Mouse (Mus musculus) c-Kit-positive CD71-positive TER-119-positive erythroid progenitor cells, embryonic 14.5 days (primary cell): ENCODE measurements at regions not wholly inside any gene's neighbourhood (a gene's known extent, or its start where the extent isn't known, plus 50 kb on each side); places are given as distances from the start of the nearest gene placed in this dataset.

ENCODE experiments used
- DNase-seq: peaks from one replicate; pipeline ENCODE4 v3.0.0-alpha.2; 2013; ENCODE audit warnings: low spot score

GRCm38 (mm10) chr5:45270679-45271078 is 179.4 kb downstream of the Qdpr start:
- DNase-seq: no peak

- DNase-seq: no peak
Measured at GRCm38 (mm10) chr5:45269391-45269790, 180.6 kb downstream of the Qdpr start.

DNA sequence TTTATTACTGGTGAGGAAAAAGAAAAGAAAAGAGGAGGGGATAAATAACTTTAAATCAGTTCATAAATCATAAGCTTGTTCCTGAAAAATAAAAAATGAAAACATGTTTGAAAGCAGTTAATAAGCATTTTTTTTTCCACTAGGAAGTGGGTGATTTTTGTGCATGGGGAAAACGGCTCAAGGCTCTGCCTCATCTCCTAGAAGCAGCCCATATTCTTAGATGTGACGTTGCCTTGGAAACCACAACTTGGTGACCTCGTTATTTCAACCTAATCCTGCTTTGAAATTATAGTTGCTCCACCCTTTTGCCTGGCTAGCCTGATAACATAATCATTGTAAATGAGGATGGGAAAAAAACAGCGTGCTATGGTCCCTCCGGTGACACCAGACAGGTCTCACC is 183.1 kb downstream of the Qdpr start:
- DNase-seq: no peak

DNA sequence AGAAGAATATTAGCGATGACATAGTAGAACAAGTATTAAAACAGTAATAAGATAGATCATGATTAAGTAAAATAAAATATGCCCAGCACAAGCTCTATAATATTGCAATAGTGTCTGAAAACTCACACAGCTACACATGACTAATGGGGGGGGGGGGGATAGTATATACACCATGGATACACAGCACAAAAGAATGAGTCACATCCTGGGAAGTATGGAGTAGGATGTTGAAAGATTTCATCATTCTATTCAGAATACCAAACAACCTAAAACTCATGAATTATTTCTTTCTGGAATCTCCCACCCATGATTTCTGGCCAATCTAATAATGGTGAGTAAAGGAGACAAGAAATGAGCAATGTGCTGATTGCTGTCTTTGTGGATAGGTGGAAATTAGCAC is 191.6 kb downstream of the Qdpr start:
- DNase-seq: no peak

DNA sequence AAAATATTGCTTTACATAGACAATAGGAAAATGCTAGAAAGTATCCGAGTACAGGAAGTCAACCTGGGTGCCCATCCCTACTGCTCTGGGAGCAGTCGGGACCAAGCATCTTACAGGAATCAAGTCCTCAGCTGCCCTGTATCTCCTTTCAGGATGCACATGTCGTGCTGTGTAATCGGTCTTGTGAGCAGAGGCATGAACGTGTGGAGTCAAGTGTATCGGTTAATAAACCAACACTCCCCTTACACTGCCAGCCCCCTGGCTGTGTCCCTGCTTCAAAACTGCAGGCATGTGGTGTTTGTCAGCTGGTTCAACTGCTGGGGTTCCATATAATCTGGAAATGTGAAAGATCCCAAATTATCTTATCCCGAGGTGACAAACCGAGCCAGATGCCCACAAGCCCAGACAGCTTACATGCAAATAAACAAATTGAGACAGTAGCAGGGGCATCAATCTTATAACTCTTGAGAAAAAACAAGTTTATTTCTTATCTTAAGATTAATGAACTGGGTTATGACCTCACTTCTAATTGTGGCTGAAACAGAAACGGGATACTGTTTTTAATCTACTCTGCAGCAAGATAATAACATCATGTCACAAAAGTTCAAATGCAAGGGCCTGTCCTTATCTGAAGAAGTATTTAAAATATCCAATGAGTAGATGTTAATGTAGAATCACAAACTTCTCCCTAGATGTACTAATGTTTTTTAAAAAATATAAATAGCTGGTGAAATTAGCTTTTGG is 193.6 kb downstream of the Qdpr start:
- no peak for DNase-seq

DNA sequence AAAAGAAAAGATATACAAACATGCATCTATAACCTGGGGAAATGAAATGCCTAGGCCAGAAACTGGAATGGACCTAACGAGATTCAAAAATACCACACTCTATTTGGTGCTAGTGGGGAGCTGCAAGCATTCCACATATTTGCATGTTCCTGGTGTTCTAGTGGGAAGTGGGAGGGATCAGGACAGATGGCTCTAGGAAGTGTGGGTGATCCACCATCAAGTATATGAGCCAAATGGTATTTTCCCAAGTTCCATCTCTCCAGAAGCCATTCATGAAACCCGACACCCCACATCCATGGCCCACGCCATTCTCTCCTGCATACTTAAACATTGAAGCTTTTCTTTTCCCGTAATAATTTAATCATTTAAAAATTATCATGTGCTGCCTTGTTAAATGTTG is 218.2 kb downstream of the Qdpr start:
- DNase-seq: no peak

- DNase-seq: no peak
Measured at GRCm38 (mm10) chr5:45230097-45230496, 219.9 kb downstream of the Qdpr start.

GRCm38 (mm10) chr5:45229477-45229876 is 220.6 kb downstream of the Qdpr start:
- no peak for DNase-seq

- no peak for DNase-seq
Measured at GRCm38 (mm10) chr5:45228226-45228927, 221.7 kb downstream of the Qdpr start.

DNA sequence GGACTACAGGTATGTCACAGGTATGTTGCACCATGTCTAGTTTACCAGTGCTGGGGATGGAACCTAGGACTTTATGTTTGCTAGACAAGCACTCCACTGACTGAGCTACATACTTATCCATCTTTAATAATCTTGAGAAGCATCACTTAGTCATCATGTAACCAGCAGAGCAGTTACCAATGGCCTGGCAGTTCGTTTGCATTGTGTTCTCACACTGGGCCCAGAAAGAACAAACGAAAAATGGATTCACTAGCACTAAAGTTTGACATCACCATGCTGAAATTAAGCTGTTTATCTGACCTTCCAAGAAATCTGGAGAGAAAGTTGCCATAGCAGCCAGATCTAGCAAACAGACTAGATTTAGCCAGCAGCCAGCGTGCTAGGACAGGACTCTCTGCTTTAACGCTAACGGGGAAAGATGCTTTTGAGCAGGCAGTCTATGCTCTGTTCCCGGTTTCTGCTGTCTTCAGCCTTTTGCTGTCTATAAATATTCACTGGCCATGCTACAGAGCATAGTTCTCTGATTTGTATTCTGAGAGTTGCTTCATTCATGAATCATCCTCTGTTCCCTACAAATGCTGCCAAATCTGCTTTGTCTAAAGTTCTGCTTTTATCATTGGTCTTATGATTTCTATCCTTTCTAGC is 229.6 kb downstream of the Qdpr start:
- DNase-seq: no peak

GRCm38 (mm10) chr5:45219558-45219957 is 230.5 kb downstream of the Qdpr start:
- DNase-seq: no peak

DNA sequence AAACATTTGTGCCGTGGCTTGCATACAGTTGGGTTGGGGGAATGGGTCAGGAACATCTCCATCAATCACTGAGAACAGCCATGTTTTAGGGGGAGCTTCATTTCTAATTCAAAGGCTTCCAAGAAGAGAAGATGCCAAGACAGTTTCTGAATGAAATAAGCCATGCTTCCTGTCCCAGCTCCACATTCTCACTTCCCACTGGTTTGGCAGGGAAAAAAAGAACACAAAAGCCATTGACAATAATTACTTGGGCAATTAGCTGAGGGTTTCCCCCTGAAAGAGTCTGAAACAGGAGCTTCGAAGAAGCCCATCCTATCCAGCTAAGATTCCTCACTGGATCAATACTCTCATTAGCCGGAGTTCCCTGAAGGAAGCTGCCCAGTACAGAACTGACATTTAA is 230.9 kb downstream of the Qdpr start:
- DNase-seq: no peak

DNA sequence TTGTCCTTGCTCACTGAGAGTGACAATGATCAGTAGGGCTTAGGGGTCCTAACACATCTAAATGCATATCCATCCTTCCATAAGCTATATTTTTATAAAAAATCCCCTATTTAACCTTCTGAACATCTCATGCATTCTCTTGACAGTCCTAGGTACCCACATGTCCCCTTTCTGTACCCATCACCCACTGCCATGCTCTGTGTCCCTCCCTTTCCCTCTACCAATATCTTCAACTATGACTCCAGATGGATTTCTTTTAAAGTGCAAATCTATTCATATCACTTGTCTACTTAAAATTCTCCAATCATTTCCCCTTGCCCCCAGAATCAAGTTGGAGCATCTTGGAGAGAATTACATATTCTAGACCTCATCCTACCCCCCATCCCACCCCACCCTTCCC is 235.6 kb downstream of the Qdpr start:
- no peak for DNase-seq

DNA sequence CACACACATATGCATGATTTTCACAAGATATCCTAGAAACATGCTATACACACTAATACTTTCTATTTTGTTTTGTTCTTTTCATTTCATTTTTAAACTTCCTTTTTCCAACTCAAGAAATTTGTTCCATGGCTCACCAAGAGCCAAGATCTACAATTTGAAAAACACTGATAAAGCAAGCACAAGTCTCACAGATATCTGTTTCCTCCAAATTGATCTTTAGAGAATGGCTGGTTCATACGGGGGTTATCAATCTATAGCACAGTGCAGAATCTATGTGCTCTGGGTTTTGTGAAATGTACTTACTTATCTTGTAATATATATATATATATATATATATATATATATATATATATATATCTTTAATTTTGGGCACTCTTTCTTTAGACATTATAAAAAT is 251.6 kb downstream of the Qdpr start:
- DNase-seq: no peak

DNA sequence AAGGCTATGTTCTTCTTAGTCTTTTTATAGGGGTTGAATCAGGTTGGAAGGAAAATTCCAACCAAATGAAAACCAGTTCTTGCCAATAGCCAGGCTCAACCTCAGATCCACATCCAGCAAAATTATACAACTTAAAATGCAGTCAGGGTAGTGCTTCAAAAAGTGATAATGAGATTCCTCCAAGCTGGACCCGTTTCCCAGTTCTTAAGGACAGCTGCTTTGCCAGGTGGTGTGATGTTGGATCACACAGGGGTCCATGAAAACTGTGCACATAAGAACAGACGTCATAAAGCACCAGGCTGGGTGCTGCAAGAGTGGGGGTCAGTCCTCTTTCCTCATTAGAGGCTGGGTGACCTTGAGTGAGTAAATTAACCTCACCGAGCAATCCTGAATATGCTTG is 253.9 kb downstream of the Qdpr start:
- no peak for DNase-seq

DNA sequence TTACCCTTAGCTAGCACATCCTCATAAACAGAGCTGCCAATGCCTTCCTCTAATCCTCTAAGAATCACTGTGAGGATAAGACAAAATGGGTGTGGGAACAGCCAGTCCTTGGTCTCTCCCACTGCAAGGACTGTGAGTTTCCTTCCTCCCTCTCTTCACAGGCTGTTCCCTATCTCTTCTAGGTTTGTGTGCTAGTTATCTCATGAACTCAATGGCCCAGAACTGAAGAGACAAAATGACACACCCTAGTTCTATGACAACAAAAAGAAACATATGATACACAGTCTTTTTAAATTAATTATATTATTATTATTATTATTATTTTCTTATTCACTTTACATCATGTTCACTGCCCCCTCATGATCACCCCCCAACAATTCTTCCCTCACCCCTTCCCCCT is 257.7 kb downstream of the Qdpr start:
- DNase-seq: no peak

GRCm38 (mm10) chr5:45173035-45173755 is 276.8 kb downstream of the Qdpr start:
- DNase-seq: no peak

DNA sequence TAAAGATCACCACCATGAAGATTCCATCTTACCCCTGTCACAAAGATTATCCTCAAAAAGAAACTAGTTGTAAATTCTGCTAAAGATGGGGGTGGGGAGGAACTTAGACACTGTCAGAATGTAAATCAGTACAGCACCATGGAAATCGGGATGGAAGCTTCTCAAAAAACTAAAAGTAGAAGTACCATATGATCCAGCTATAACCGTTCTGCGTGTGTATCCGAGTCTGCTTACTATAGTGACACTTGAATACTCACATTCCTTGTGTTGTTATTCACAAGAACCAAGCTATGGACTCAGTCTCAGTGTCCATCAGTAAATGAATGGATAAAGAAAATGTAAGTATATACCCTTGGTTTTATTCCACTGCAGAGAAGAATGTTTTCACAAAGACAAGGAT is 290.8 kb downstream of the Qdpr start:
- no peak for DNase-seq

DNA sequence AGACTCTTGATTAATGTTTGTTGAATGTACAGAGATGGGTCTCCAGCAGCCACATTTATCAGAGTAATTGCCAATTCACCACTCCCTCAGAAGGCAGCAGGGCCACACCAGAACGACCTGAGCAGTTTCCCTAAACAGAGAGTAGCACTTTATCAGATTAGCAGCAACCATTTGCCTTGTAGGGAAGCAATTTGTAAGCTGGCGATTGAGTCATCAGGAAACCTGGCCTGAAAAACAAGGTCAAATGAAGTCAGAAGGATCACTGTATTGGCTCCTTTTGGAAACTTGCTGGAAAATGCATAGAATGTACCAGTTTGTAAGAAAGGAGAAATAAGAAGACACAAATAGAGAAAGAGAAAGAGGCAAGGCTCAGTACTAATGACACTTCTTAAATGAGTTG is 295.1 kb downstream of the Qdpr start:
- no peak for DNase-seq

DNA sequence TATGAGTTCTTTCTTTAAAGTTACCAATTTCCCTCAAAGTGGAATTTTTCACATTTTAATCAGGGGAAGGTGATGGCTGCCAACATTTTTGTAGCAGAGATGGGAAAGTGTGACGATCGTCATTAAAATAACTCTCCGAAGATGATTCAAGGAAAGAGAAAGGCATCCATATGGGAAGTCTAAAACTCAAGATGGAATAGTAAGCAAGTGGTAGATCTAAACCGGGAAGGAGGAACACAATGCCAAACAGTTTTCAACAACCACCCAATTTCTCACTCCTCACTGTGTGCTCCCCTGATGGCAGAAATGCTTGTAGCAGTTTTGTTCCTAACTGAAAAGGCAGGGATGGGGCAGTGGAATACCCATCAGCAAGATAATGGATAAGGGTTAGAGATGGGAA is 305.9 kb downstream of the Qdpr start:
- no peak for DNase-seq

DNA sequence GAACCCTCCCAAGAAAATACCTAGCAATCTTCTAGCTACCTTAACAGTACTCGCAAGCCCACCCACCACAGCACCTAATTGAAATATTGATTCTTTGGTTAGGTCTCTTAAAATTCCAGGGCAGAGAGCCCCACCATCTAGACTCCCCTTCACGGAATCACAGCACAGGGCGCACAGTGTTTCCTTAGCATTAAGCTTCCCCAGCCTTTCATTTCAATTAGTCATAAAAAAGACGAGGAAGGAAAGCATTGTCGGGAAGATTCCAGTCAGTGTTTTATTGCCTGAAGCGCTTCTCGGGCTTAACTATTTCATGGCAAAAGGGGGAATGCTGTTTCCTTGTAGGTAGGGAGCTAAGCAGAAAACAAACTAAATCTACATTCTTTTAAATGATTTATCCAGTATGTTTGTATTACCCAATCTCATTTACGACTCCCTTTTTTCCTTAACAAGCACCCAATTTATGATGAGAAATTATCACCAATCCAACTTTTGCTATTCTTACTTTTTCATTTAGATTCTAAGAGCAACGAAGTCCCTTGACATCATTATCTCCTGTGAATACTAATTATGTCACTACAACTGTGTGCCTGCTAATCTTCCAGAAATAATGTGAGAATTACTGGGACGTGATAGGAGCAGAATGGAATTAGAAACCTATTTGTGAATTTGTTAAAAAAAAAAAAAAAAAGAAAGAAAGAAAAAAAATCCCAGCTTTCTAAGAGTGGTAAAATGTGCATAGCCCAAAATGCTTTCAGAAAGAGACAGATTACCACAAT is 312.6 kb downstream of the Qdpr start:
- no peak for DNase-seq

GRCm38 (mm10) chr5:45136696-45137095 is 313.3 kb downstream of the Qdpr start:
- no peak for DNase-seq
